Comparison of ENCODE assay signal across 26 mouse cellular contexts in the genomic region with DNA sequence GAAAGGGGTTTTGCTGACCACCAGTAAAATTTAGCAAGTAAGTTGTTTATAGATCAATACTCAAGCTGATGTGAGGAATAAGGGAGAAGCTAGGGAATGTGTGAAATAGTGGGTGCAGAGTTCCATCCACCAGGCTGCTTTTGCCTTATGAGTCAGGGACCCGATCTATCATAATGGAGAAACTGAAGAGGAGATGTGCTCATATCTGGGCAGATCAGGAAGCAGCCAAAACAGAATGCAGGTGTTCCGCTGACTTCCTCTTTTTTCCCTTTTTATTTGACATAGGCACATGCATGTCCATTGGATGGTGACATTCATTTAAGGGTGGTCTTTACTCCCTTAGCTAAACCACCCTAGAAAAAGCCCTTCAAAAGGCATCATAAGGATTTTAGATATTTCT. TPM values are rescaled to one million over a fixed set of nuclear protein-coding genes. Genes with fewer than 3 reads are reported as not detected.
DNase-seq lines count a peak whose midpoint lies in the region; ATAC-seq lines count a peak whose summit lies in the region.
"Had no signal": no experiment of that assay in that cellular context is flagged by ENCODE, and none has a peak within 500 bp of the region (broad histone marks: within the 10 kb centered on the region; RNA-seq: fewer than 3 reads in every experiment).

No protein-coding gene starts in this region.

- WGBS in heart, embryonic 10.5 days = 84% methylated on average over 2 of the region's 2 CpGs
- WGBS in hindbrain, embryonic 14.5 days = 91% methylated on average over 2 of the region's 2 CpGs
- WGBS in embryonic facial prominence, embryonic 10.5 days = 96% methylated on average over 2 of the region's 2 CpGs

- H3K4me3 ChIP-seq in heart, embryonic 10.5 days = no peak overlapping the region
- no peak overlapping the region for H3K4me3 ChIP-seq in hindbrain, embryonic 14.5 days (replicated peaks; ENCODE audit: low read length)
- H3K4me3 ChIP-seq in embryonic facial prominence, embryonic 10.5 days = no peak overlapping the region
- H3K4me3 ChIP-seq: embryonic facial prominence, embryonic 12.5 days; embryonic facial prominence, embryonic 15.5 days; forebrain, embryonic 15.5 days; heart, adult 2 months; heart, embryonic 12.5 days; heart, embryonic 15.5 days; hindbrain, embryonic 12.5 days; intestine, embryonic 15.5 days had no signal

- H3K9ac ChIP-seq in hindbrain, embryonic 14.5 days = no peak overlapping the region
- H3K9ac ChIP-seq: embryonic facial prominence, embryonic 12.5 days; embryonic facial prominence, embryonic 15.5 days; forebrain, embryonic 15.5 days; heart, embryonic 12.5 days; heart, embryonic 15.5 days; hindbrain, embryonic 12.5 days; intestine, embryonic 15.5 days had no signal

- H3K4me2 ChIP-seq in hindbrain, embryonic 14.5 days (replicated peaks) = no peak overlapping the region
- H3K4me2 ChIP-seq: embryonic facial prominence, embryonic 12.5 days; embryonic facial prominence, embryonic 15.5 days; forebrain, embryonic 15.5 days; heart, embryonic 12.5 days; heart, embryonic 15.5 days; hindbrain, embryonic 12.5 days; intestine, embryonic 15.5 days had no signal

- ATAC-seq in granulocyte monocyte progenitor cell, adult 5-6 weeks (replicated peaks; ENCODE audit: poor library complexity, severe bottlenecking) = peak; percentile 93
- peak; percentile 75 for ATAC-seq in megakaryocyte progenitor cell, adult 5-6 weeks (replicated peaks; ENCODE audit: poor library complexity)
- no peak for ATAC-seq in hindbrain, embryonic 14.5 days (ENCODE audit: low FRiP score)
- ATAC-seq: forebrain, embryonic 15.5 days; hindbrain, embryonic 16.5 days; intestine, embryonic 15.5 days; Patski had no signal

- no peaks in the 10 kb centered on the region for H3K36me3 ChIP-seq in heart, embryonic 10.5 days
- no peaks in the 10 kb centered on the region for H3K36me3 ChIP-seq in hindbrain, embryonic 14.5 days (replicated peaks; ENCODE audit: control insufficient read depth, insufficient read depth)
- no peaks in the 10 kb centered on the region for H3K36me3 ChIP-seq in embryonic facial prominence, embryonic 10.5 days (replicated peaks)
- H3K36me3 ChIP-seq: embryonic facial prominence, embryonic 12.5 days; embryonic facial prominence, embryonic 15.5 days; forebrain, embryonic 15.5 days; heart, embryonic 12.5 days; heart, embryonic 15.5 days; hindbrain, embryonic 12.5 days; intestine, embryonic 15.5 days had no signal

- no peak overlapping the region for H3K27ac ChIP-seq in heart, embryonic 10.5 days
- no peak overlapping the region for H3K27ac ChIP-seq in hindbrain, embryonic 14.5 days
- H3K27ac ChIP-seq in embryonic facial prominence, embryonic 10.5 days (replicated peaks) = no peak overlapping the region
- H3K27ac ChIP-seq: embryonic facial prominence, embryonic 12.5 days; embryonic facial prominence, embryonic 15.5 days; forebrain, embryonic 15.5 days; heart, adult 2 months; heart, embryonic 15.5 days; hindbrain, embryonic 12.5 days; intestine, embryonic 15.5 days had no signal

- DNase-seq in A20 (ENCODE audit: low read depth, low spot score) = peak; percentile 35
- DNase-seq in heart, embryonic 10.5 days (ENCODE audit: low spot score) = no peak
- no peak for DNase-seq in urinary bladder, adult 2 months (ENCODE audit: low spot score)
- DNase-seq in hindbrain, embryonic 14.5 days (ENCODE audit: low spot score) = no peak
- no peak for DNase-seq in embryonic facial prominence, embryonic 10.5 days (ENCODE audit: low spot score)
- DNase-seq: adrenal gland, postnatal 10 days; adrenal gland, postnatal 36 days; cerebellum, adult 2 months; cerebellum, postnatal 10 days; cerebellum, postnatal 36 days; gastrocnemius, postnatal 25 days; heart, adult 2 months; heart, postnatal 10 days; heart, postnatal 36 days; kidney, adult 11 months had no signal

- H3K9me3 ChIP-seq in heart, embryonic 10.5 days = no peaks in the 10 kb centered on the region
- H3K9me3 ChIP-seq in hindbrain, embryonic 14.5 days (ENCODE audit: control insufficient read depth, low read length) = no peaks in the 10 kb centered on the region
- H3K9me3 ChIP-seq in embryonic facial prominence, embryonic 10.5 days = no peaks in the 10 kb centered on the region
- H3K9me3 ChIP-seq: embryonic facial prominence, embryonic 12.5 days; embryonic facial prominence, embryonic 15.5 days; forebrain, embryonic 15.5 days; heart, embryonic 12.5 days; heart, embryonic 15.5 days; hindbrain, embryonic 12.5 days; intestine, embryonic 15.5 days had no signal

- H3K27me3 ChIP-seq in heart, embryonic 10.5 days (ENCODE audit: insufficient read depth, poor library complexity, severe bottlenecking) = no peaks in the 10 kb centered on the region
- no peaks in the 10 kb centered on the region for H3K27me3 ChIP-seq in hindbrain, embryonic 14.5 days (ENCODE audit: control insufficient read depth, insufficient read depth, low read length)
- H3K27me3 ChIP-seq in embryonic facial prominence, embryonic 10.5 days (replicated peaks; ENCODE audit: low read depth, poor library complexity, severe bottlenecking) = no peaks in the 10 kb centered on the region
- H3K27me3 ChIP-seq: embryonic facial prominence, embryonic 12.5 days; embryonic facial prominence, embryonic 15.5 days; forebrain, embryonic 15.5 days; heart, embryonic 12.5 days; heart, embryonic 15.5 days; hindbrain, embryonic 12.5 days; intestine, embryonic 15.5 days; Patski had no signal

- no peaks in the 10 kb centered on the region for H3K4me1 ChIP-seq in heart, embryonic 10.5 days
- no peaks in the 10 kb centered on the region for H3K4me1 ChIP-seq in hindbrain, embryonic 14.5 days (replicated peaks; ENCODE audit: control insufficient read depth, insufficient read depth, low read length)
- H3K4me1 ChIP-seq in embryonic facial prominence, embryonic 10.5 days = no peaks in the 10 kb centered on the region
- H3K4me1 ChIP-seq: embryonic facial prominence, embryonic 12.5 days; embryonic facial prominence, embryonic 15.5 days; forebrain, embryonic 15.5 days; heart, embryonic 12.5 days; heart, embryonic 15.5 days; hindbrain, embryonic 12.5 days; intestine, embryonic 15.5 days had no signal

RNA-seq across cellular contexts. Expression of a gene that starts 29.3 kb away (rescaled TPM):
- 55.0 and 90.4 TPM in 2 replicates for total RNA-seq in granulocyte monocyte progenitor cell, adult 5-6 weeks (2014; fragmentation: Nextera tagmentation)
- total RNA-seq in granulocyte monocyte progenitor cell, adult 5-6 weeks (2017) = 98.1 and 98.8 TPM in 2 replicates
- 137 and 196 TPM in 2 replicates for total RNA-seq in megakaryocyte progenitor cell, adult 5-6 weeks (2015)
- 73.7 and 95.2 TPM in 2 replicates for total RNA-seq in megakaryocyte progenitor cell, adult 5-6 weeks (2017)
- 14.8 and 23.8 TPM in 2 replicates for polyA plus RNA-seq in heart, embryonic 10.5 days (2016; fragmentation: Nextera tagmentation; extraction: Ambion mirVana)
- 123 and 233 TPM in 2 replicates for polyA plus RNA-seq in urinary bladder, adult 2 months (2012; rRNA removed)
- 107 and 112 TPM in 2 replicates for polyA plus RNA-seq in hindbrain, embryonic 14.5 days (2014; fragmentation: Nextera tagmentation; extraction: Ambion mirVana)
- polyA plus RNA-seq in embryonic facial prominence, embryonic 10.5 days (2016; fragmentation: Nextera tagmentation; extraction: Ambion mirVana) = 33.5 and 38.3 TPM in 2 replicates
